Mouse (Mus musculus): ENCODE measurements around the gene Ctc1. TPM values are rescaled to one million over a fixed set of nuclear protein-coding genes. Genes with fewer than 3 reads are reported as not detected.

The Ctc1 gene
- total and polyA plus RNA-seq, 2 experiments from 2014 or later: 18.6 to 40.0 TPM

GRCm38 (mm10) chr11:69045531-69046394 lies 30.1 kb downstream of the Ctc1 start, which contains the start of gene Aurkb:
Aurkb (plus strand) TSS chr11:69045647.
- H3K4me1 ChIP-seq (ENCODE audit: control insufficient read depth, insufficient read depth): peaks cover 11% of the 10 kb centered on the region
- no peaks in the 10 kb centered on the region for H3K27me3 ChIP-seq (ENCODE audit: control insufficient read depth, insufficient read depth, low read length)
- peak; percentile 94 for DNase-seq (ENCODE audit: low spot score)
- under 1% methylated on average over 53 of the region's 54 CpGs for WGBS
- H3K9me3 ChIP-seq (replicated peaks; ENCODE audit: control insufficient read depth, low read length): no peaks in the 10 kb centered on the region
- ATAC-seq (ENCODE audit: insufficient read depth, low read depth): peak; percentile 73
- peak within 1 kb of the TSS; percentile 84 for H3K4me2 ChIP-seq (ENCODE audit: low read depth, low read length)
- H3K36me3 ChIP-seq (replicated peaks; ENCODE audit: control insufficient read depth, insufficient read depth, low read length): peaks cover 14% of the 10 kb centered on the region; the same call in 1 of the 2 replicates
- TF ChIP-seq CTCF (IDR thresholded peaks at IDR 0.05; ENCODE audit: low read depth) (no peak), EP300 (IDR thresholded peaks at IDR 0.05; ENCODE audit: low read depth) (no peak)
- H3K9ac ChIP-seq (replicated peaks; ENCODE audit: low read depth, low read length): peak within 1 kb of the TSS; percentile 66
- H3K4me3 ChIP-seq (ENCODE audit: low read depth, low read length): peak within 1 kb of the TSS; percentile 84
- H3K27ac ChIP-seq (ENCODE audit: low read depth): peak within 1 kb of the TSS; percentile 83

DNA sequence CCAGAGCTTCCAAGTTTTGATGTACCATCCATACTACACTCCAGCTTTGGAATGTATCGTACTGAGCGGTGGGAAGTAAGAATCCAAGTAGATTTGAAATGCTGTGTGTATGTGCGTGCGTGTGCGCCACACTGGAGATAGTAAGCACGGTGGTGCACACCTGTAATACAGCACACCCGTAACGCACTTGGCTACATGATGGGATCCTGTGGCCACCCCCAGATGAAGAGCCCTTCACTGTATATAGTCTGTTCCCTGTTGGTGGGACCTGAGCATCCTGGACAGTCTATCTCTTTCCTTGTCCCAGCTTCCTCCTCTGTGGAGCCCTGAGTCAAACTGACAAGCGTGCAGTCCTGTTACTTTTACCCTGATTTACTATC lies 30.7 kb downstream of the Ctc1 start:
- H3K27me3 ChIP-seq (ENCODE audit: control insufficient read depth, insufficient read depth, low read length): no peaks in the 10 kb centered on the region
- 7% methylated on average over 9 of the region's 9 CpGs for WGBS
- peak overlapping the region; percentile 66 for H3K9ac ChIP-seq (replicated peaks; ENCODE audit: low read depth, low read length)
- peaks cover 19% of the 10 kb centered on the region; the same call in 1 of the 2 replicates for H3K36me3 ChIP-seq (replicated peaks; ENCODE audit: control insufficient read depth, insufficient read depth, low read length)
- ATAC-seq (ENCODE audit: insufficient read depth, low read depth) (no peak), DNase-seq (ENCODE audit: low spot score) (no peak)
- peak overlapping the region; percentile 84 for H3K4me3 ChIP-seq (ENCODE audit: low read depth, low read length)
- H3K27ac ChIP-seq (ENCODE audit: low read depth): peak overlapping the region; percentile 83
- peak overlapping the region; percentile 84 for H3K4me2 ChIP-seq (ENCODE audit: low read depth, low read length)
- H3K9me3 ChIP-seq (replicated peaks; ENCODE audit: control insufficient read depth, low read length): no peaks in the 10 kb centered on the region
- TF ChIP-seq EP300 (IDR thresholded peaks at IDR 0.05; ENCODE audit: low read depth): no peak
- no peak for TF ChIP-seq CTCF (IDR thresholded peaks at IDR 0.05; ENCODE audit: low read depth)
- H3K4me1 ChIP-seq (ENCODE audit: control insufficient read depth, insufficient read depth): peaks cover 11% of the 10 kb centered on the region

DNA sequence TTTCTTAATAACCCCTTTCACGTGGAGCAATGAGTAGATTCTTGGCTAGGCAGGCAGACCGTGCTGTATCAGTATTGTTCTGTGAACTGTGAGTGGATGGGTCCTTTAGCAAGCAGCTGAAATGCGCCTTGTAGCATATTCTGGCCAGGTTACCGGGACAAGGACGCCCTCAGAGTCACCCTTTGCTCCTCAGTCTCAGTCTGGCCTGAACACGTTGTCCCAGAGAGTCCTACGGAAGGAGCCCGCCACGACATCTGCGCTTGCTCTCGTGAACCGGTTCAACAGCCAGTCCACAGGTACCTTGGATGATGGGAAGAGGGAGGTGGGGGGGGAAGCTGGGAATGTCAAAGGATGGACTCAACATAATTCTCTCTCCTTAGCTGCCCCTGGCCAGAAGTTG lies 31.9 kb downstream of the Ctc1 start:
- H3K27me3 ChIP-seq (ENCODE audit: control insufficient read depth, insufficient read depth, low read length): no peaks in the 10 kb centered on the region
- WGBS: 82% methylated on average over 12 of the region's 12 CpGs
- no peaks in the 10 kb centered on the region for H3K9me3 ChIP-seq (replicated peaks; ENCODE audit: control insufficient read depth, low read length)
- no peak for DNase-seq (ENCODE audit: low spot score)
- peaks cover 19% of the 10 kb centered on the region; the same call in 1 of the 2 replicates for H3K36me3 ChIP-seq (replicated peaks; ENCODE audit: control insufficient read depth, insufficient read depth, low read length)
- H3K9ac ChIP-seq (replicated peaks; ENCODE audit: low read depth, low read length): no peak overlapping the region
- TF ChIP-seq CTCF (IDR thresholded peaks at IDR 0.05; ENCODE audit: low read depth) (no peak), EP300 (IDR thresholded peaks at IDR 0.05; ENCODE audit: low read depth) (no peak)
- H3K4me2 ChIP-seq (ENCODE audit: low read depth, low read length): peak overlapping the region; percentile 84; the same call in 1 of the 2 replicates
- H3K4me1 ChIP-seq (ENCODE audit: control insufficient read depth, insufficient read depth): peaks cover 11% of the 10 kb centered on the region
- no peak overlapping the region for H3K4me3 ChIP-seq (ENCODE audit: low read depth, low read length)
- ATAC-seq (ENCODE audit: insufficient read depth, low read depth): no peak
- no peak overlapping the region for H3K27ac ChIP-seq (ENCODE audit: low read depth)

- TF ChIP-seq EP300 (IDR thresholded peaks at IDR 0.05; ENCODE audit: low read depth): no peak
- TF ChIP-seq CTCF (IDR thresholded peaks at IDR 0.05; ENCODE audit: low read depth): no peak
- no peaks in the 10 kb centered on the region for H3K9me3 ChIP-seq (replicated peaks; ENCODE audit: control insufficient read depth, low read length)
- no peak overlapping the region for H3K4me3 ChIP-seq (ENCODE audit: low read depth, low read length)
- 90% methylated on average over 14 of the region's 14 CpGs for WGBS
- H3K27me3 ChIP-seq (ENCODE audit: control insufficient read depth, insufficient read depth, low read length): no peaks in the 10 kb centered on the region
- H3K9ac ChIP-seq (replicated peaks; ENCODE audit: low read depth, low read length): no peak overlapping the region
- peaks cover 19% of the 10 kb centered on the region; the same call in 1 of the 2 replicates for H3K36me3 ChIP-seq (replicated peaks; ENCODE audit: control insufficient read depth, insufficient read depth, low read length)
- no peak overlapping the region for H3K27ac ChIP-seq (ENCODE audit: low read depth)
- H3K4me1 ChIP-seq (ENCODE audit: control insufficient read depth, insufficient read depth): peaks cover 11% of the 10 kb centered on the region
- ATAC-seq (ENCODE audit: insufficient read depth, low read depth): no peak
- no peak for DNase-seq (ENCODE audit: low spot score)
- no peak overlapping the region for H3K4me2 ChIP-seq (ENCODE audit: low read depth, low read length)
These were observed 32.4 kb downstream of the Ctc1 start for GRCm38 (mm10) chr11:69048151-69048550.

- H3K36me3 ChIP-seq (replicated peaks; ENCODE audit: control insufficient read depth, insufficient read depth, low read length): peaks cover 19% of the 10 kb centered on the region; the same call in 1 of the 2 replicates
- no peak for TF ChIP-seq EP300 (IDR thresholded peaks at IDR 0.05; ENCODE audit: low read depth)
- TF ChIP-seq CTCF (IDR thresholded peaks at IDR 0.05; ENCODE audit: low read depth): no peak
- DNase-seq (ENCODE audit: low spot score): no peak
- H3K27ac ChIP-seq (ENCODE audit: low read depth): no peak overlapping the region
- 92% methylated on average over 8 of the region's 8 CpGs for WGBS
- ATAC-seq (ENCODE audit: insufficient read depth, low read depth): no peak
- no peaks in the 10 kb centered on the region for H3K27me3 ChIP-seq (ENCODE audit: control insufficient read depth, insufficient read depth, low read length)
- no peak overlapping the region for H3K4me2 ChIP-seq (ENCODE audit: low read depth, low read length)
- no peak overlapping the region for H3K4me3 ChIP-seq (ENCODE audit: low read depth, low read length)
- peaks cover 11% of the 10 kb centered on the region for H3K4me1 ChIP-seq (ENCODE audit: control insufficient read depth, insufficient read depth)
- H3K9ac ChIP-seq (replicated peaks; ENCODE audit: low read depth, low read length): no peak overlapping the region
- H3K9me3 ChIP-seq (replicated peaks; ENCODE audit: control insufficient read depth, low read length): no peaks in the 10 kb centered on the region
These were observed 35.0 kb downstream of the Ctc1 start for GRCm38 (mm10) chr11:69050748-69051147.

Measured in heart, postnatal 0 days (tissue).